Mouse (Mus musculus) right cerebral cortex, postnatal 36 days (tissue): ENCODE results near the gene Vmn1r23.
"Not testable (repeated sequence)": the region's sequence is repeated elsewhere in the genome, so short reads cannot be mapped to it uniquely, and the experiment has no call there.

Experiments used
- DNase-seq, 2 experiments: peaks; one replicate each; pipeline ENCODE4 v3.0.0; 2022; ENCODE audit warnings: low spot score in 2 of 2, mixed read lengths in 1 of 2

Gene Vmn1r23

GRCm38 (mm10) chr6:57926738-57927137 lies at the start of gene Vmn1r23:
Vmn1r23 (minus strand) TSS chr6:57926838.
- no peak for DNase-seq

GRCm38 (mm10) chr6:57961403-57961802 lies 34.8 kb upstream of the Vmn1r23 start, which contains the start of gene Vmn1r24:
Vmn1r24 (minus strand) TSS chr6:57961503.
- DNase-seq, result not testable (repeated sequence)

- no peak for DNase-seq
Observed at GRCm38 (mm10) chr6:57907928-57908327, 18.7 kb downstream of the Vmn1r23 start, which contains the start of gene Vmn1r22. Vmn1r22 (minus strand) TSS chr6:57908028.
